Comparison of ENCODE assay signal across 13 mouse cellular contexts in the genomic region with DNA sequence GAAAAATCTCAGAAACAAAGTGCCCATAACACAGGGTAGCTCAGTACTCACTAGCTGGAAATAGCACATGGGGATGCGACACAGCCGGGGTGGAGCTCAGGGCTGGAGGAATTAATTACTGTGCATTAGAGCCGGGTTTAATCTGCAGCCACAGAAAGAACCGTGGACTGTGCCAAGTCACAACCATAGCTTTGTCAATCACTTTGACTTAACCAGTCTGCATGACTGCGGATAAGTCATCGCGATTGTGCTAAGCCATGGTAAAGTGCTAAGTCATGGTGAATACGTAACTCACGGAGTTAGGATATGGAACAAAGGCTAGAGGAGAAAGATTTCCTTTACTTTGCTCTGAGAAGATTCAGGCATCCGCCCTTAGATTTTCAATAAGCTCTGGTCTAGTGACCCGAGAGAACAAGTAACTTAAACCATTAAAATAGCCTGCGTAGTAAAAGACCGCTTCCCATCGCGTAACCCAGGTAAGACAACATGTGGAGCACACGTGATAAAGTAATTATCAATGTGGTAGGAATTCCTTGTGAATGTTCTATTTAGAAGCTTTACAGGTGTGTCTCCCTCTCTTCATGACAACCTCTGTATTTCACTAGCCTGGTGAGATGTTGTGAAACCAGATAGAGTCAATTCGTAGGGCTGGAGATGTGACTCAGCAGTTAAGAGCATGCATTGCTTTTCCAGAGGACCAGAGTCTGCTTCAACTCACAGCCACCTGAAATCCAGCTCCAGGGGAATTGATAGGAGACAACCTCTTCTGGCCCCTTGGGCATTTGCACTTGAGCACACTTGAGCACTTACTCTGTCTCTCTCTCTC. TPM values are rescaled to one million over a fixed set of nuclear protein-coding genes. Genes with fewer than 3 reads are reported as not detected.
A peak's percentile ranks its signal among the peaks of the same experiment; 100 is the strongest.
DNase-seq lines count a peak whose midpoint lies in the region; ATAC-seq and TF ChIP-seq lines count a peak whose summit lies in the region.
"Had no signal": no experiment of that assay in that cellular context is flagged by ENCODE, and none has a peak within 500 bp of the region (broad histone marks: within the 10 kb centered on the region; RNA-seq: fewer than 3 reads in every experiment).

No protein-coding gene starts in this region.

- H3K36me3 ChIP-seq in forebrain, postnatal 0 days (ENCODE audit: insufficient read depth) = no peaks in the 10 kb centered on the region
- no peaks in the 10 kb centered on the region for H3K36me3 ChIP-seq in forebrain, embryonic 10.5 days (replicated peaks)
- no peaks in the 10 kb centered on the region for H3K36me3 ChIP-seq in liver, embryonic 13.5 days
- no peaks in the 10 kb centered on the region for H3K36me3 ChIP-seq in midbrain, embryonic 15.5 days (replicated peaks)

- peak; percentile 34 for ATAC-seq in forebrain, postnatal 0 days
- ATAC-seq in liver, embryonic 13.5 days (ENCODE audit: low read depth) = peak; percentile 51
- peak; percentile 48; the same call in 1 of the 2 replicates for ATAC-seq in midbrain, embryonic 15.5 days (replicated peaks)
- ATAC-seq in inflammation-experienced regulatory T-cells, adult 6 months = no peak

- no peak overlapping the region for H3K4me2 ChIP-seq in forebrain, postnatal 0 days (ENCODE audit: low read depth)
- H3K4me2 ChIP-seq in liver, embryonic 13.5 days = peak overlapping the region; percentile 35
- no peak overlapping the region for H3K4me2 ChIP-seq in midbrain, embryonic 15.5 days
- H3K4me2 ChIP-seq: lung, embryonic 14.5 days had no signal

- no peaks in the 10 kb centered on the region for H3K27me3 ChIP-seq in forebrain, postnatal 0 days (ENCODE audit: insufficient read depth, low read length)
- peaks cover 4% of the 10 kb centered on the region; the same call in 1 of the 2 replicates for H3K27me3 ChIP-seq in forebrain, embryonic 10.5 days (ENCODE audit: poor library complexity, severe bottlenecking)
- H3K27me3 ChIP-seq in liver, embryonic 13.5 days = no peaks in the 10 kb centered on the region
- peaks cover 6% of the 10 kb centered on the region; the same call in 1 of the 2 replicates for H3K27me3 ChIP-seq in midbrain, embryonic 15.5 days (replicated peaks)

- no peak overlapping the region for H3K27ac ChIP-seq in forebrain, postnatal 0 days (ENCODE audit: low read depth, low read length)
- H3K27ac ChIP-seq in forebrain, embryonic 10.5 days = no peak overlapping the region
- peak overlapping the region; percentile 75 for H3K27ac ChIP-seq in liver, embryonic 13.5 days
- H3K27ac ChIP-seq in midbrain, embryonic 15.5 days = no peak overlapping the region
- H3K27ac ChIP-seq: heart, adult 2 months had no signal

- no peaks in the 10 kb centered on the region for H3K4me1 ChIP-seq in forebrain, postnatal 0 days (ENCODE audit: insufficient read depth)
- H3K4me1 ChIP-seq in forebrain, embryonic 10.5 days = peaks cover 16% of the 10 kb centered on the region
- H3K4me1 ChIP-seq in liver, embryonic 13.5 days (replicated peaks) = peaks cover 91% of the 10 kb centered on the region
- peaks cover 7% of the 10 kb centered on the region for H3K4me1 ChIP-seq in midbrain, embryonic 15.5 days

- no peak for TF ChIP-seq CTCF in forebrain, postnatal 0 days (IDR thresholded peaks at IDR 0.05; ENCODE audit: low read depth)

- 57% methylated on average over 17 of the region's 17 CpGs for WGBS in forebrain, postnatal 0 days
- 86% methylated on average over 17 of the region's 17 CpGs for whole genome bisulfite sequencing in forebrain, embryonic 10.5 days
- WGBS in liver, embryonic 13.5 days (ENCODE audit: insufficient replicate concordance) = 55% methylated on average over 17 of the region's 17 CpGs
- WGBS in midbrain, embryonic 15.5 days = 57% methylated on average over 17 of the region's 17 CpGs

- H3K9ac ChIP-seq in forebrain, postnatal 0 days = no peak overlapping the region; the same call in 1 of the 2 replicates
- 0 out of 2 replicates have a peak overlapping the region, but pooled peaks have one; percentile 33 for H3K9ac ChIP-seq in liver, embryonic 13.5 days
- H3K9ac ChIP-seq in midbrain, embryonic 15.5 days = no peak overlapping the region
- H3K9ac ChIP-seq: lung, embryonic 14.5 days had no signal

- H3K9me3 ChIP-seq in forebrain, postnatal 0 days (ENCODE audit: low read length) = no peaks in the 10 kb centered on the region
- no peaks in the 10 kb centered on the region for H3K9me3 ChIP-seq in forebrain, embryonic 10.5 days
- H3K9me3 ChIP-seq in liver, embryonic 13.5 days (replicated peaks) = no peaks in the 10 kb centered on the region
- H3K9me3 ChIP-seq in midbrain, embryonic 15.5 days = no peaks in the 10 kb centered on the region

- DNase-seq in forebrain, postnatal 0 days = peak; percentile 9
- no peak for DNase-seq in forebrain, embryonic 10.5 days (ENCODE audit: extremely low spot score, low spot score)
- DNase-seq in R1 (ENCODE audit: low read depth, low spot score) = peak; percentile 57
- DNase-seq in liver, embryonic 13.5 days = no peak
- DNase-seq in cerebellum, adult 8-10 months = no peak
- no peak for DNase-seq in cerebellum, postnatal 14 days
- DNase-seq: heart, adult 2 months; heart, postnatal 36 days; kidney, postnatal 4 days; lung, embryonic 14.5 days; thymus, postnatal 36 days had no signal

- no peak overlapping the region for H3K4me3 ChIP-seq in forebrain, postnatal 0 days (ENCODE audit: low read depth, low read length)
- H3K4me3 ChIP-seq in forebrain, embryonic 10.5 days = no peak overlapping the region
- H3K4me3 ChIP-seq in liver, embryonic 13.5 days (replicated peaks) = no peak overlapping the region
- H3K4me3 ChIP-seq in midbrain, embryonic 15.5 days = no peak overlapping the region
- H3K4me3 ChIP-seq: heart, adult 2 months had no signal

RNA-seq across cellular contexts. Expression of a gene that starts 3.9 kb away (rescaled TPM):
- total RNA-seq in forebrain, postnatal 0 days (2014; rRNA removed) = 2.0 and 2.8 TPM in 2 replicates
- polyA plus RNA-seq in forebrain, postnatal 0 days (2015; fragmentation: Nextera tagmentation; extraction: Ambion mirVana) = 3.2 and 3.8 TPM in 2 replicates
- 12.0 and 12.8 TPM in 2 replicates for polyA plus RNA-seq in forebrain, embryonic 10.5 days (2016; fragmentation: Nextera tagmentation; extraction: Ambion mirVana)
- polyA plus RNA-seq in liver, embryonic 13.5 days (2015; fragmentation: Nextera tagmentation; extraction: Ambion mirVana) = 18.1 and 19.6 TPM in 2 replicates
- polyA plus RNA-seq in midbrain, embryonic 15.5 days (2015; fragmentation: Nextera tagmentation; extraction: Ambion mirVana) = 3.2 and 4.2 TPM in 2 replicates
- polyA plus RNA-seq in inflammation-experienced regulatory T-cells, adult 6 months (2017; shearing (Covaris generic)) = under 1 TPM in 2 of 3 experiments, not detected in 1; 0.34 to 0.67 TPM

RNA-seq across cellular contexts. Expression of a gene that starts 4.0 kb away (rescaled TPM):
- 4.5 and 5.7 TPM in 2 replicates for total RNA-seq in forebrain, postnatal 0 days (2014; rRNA removed)
- 4.6 and 8.5 TPM in 2 replicates for polyA plus RNA-seq in forebrain, postnatal 0 days (2015; fragmentation: Nextera tagmentation; extraction: Ambion mirVana)
- polyA plus RNA-seq in forebrain, embryonic 10.5 days (2016; fragmentation: Nextera tagmentation; extraction: Ambion mirVana) = 5.4 and 5.9 TPM in 2 replicates
- 7.7 and 8.0 TPM in 2 replicates for polyA plus RNA-seq in liver, embryonic 13.5 days (2015; fragmentation: Nextera tagmentation; extraction: Ambion mirVana)
- polyA plus RNA-seq in midbrain, embryonic 15.5 days (2015; fragmentation: Nextera tagmentation; extraction: Ambion mirVana) = 7.4 and 7.5 TPM in 2 replicates
- 1 to 10 TPM in 1 of 3 experiments, under 1 TPM in 2; 0.64 to 1.1 (median 0.91) TPM for polyA plus RNA-seq in inflammation-experienced regulatory T-cells, adult 6 months (2017; shearing (Covaris generic))

RNA-seq across cellular contexts. Expression of a gene that starts 12.2 kb away (rescaled TPM):
- total RNA-seq in forebrain, postnatal 0 days (2014; rRNA removed) = not detected in 2 replicates
- polyA plus RNA-seq in forebrain, postnatal 0 days (2015; fragmentation: Nextera tagmentation; extraction: Ambion mirVana) = 8.6 and 11.8 TPM in 2 replicates
- polyA plus RNA-seq in forebrain, embryonic 10.5 days (2016; fragmentation: Nextera tagmentation; extraction: Ambion mirVana) = 6.7 and 7.8 TPM in 2 replicates
- 8.0 and 9.3 TPM in 2 replicates for polyA plus RNA-seq in liver, embryonic 13.5 days (2015; fragmentation: Nextera tagmentation; extraction: Ambion mirVana)
- polyA plus RNA-seq in midbrain, embryonic 15.5 days (2015; fragmentation: Nextera tagmentation; extraction: Ambion mirVana) = 9.1 and 9.4 TPM in 2 replicates
- not detected for polyA plus RNA-seq in inflammation-experienced regulatory T-cells, adult 6 months (2017; shearing (Covaris generic))
- polyA plus RNA-seq: heart, adult 2 months had no signal

RNA-seq across cellular contexts. Expression of a gene that starts 44.1 kb away (rescaled TPM):
- total RNA-seq in forebrain, postnatal 0 days (2014; rRNA removed) = 158 and 219 TPM in 2 replicates
- polyA plus RNA-seq in forebrain, postnatal 0 days (2015; fragmentation: Nextera tagmentation; extraction: Ambion mirVana) = 315 and 342 TPM in 2 replicates
- 70.4 and 70.8 TPM in 2 replicates for polyA plus RNA-seq in forebrain, embryonic 10.5 days (2016; fragmentation: Nextera tagmentation; extraction: Ambion mirVana)
- 34.7 and 40.6 TPM in 2 replicates for polyA plus RNA-seq in liver, embryonic 13.5 days (2015; fragmentation: Nextera tagmentation; extraction: Ambion mirVana)
- polyA plus RNA-seq in midbrain, embryonic 15.5 days (2015; fragmentation: Nextera tagmentation; extraction: Ambion mirVana) = 172 and 183 TPM in 2 replicates
- 100 to 1,000 TPM; 134 to 204 (median 170) TPM for polyA plus RNA-seq in inflammation-experienced regulatory T-cells, adult 6 months (2017; shearing (Covaris generic))

RNA-seq across cellular contexts. Expression of a gene that starts 47.4 kb away (rescaled TPM):
- total RNA-seq in forebrain, postnatal 0 days (2014; rRNA removed) = 3.7 and 5.6 TPM in 2 replicates
- 0.44 and 1.5 TPM in 2 replicates for polyA plus RNA-seq in forebrain, postnatal 0 days (2015; fragmentation: Nextera tagmentation; extraction: Ambion mirVana)
- 1.2 and 1.5 TPM in 2 replicates for polyA plus RNA-seq in forebrain, embryonic 10.5 days (2016; fragmentation: Nextera tagmentation; extraction: Ambion mirVana)
- polyA plus RNA-seq in liver, embryonic 13.5 days (2015; fragmentation: Nextera tagmentation; extraction: Ambion mirVana) = 0.03 and 0.06 TPM in 2 replicates
- polyA plus RNA-seq in midbrain, embryonic 15.5 days (2015; fragmentation: Nextera tagmentation; extraction: Ambion mirVana) = 1.8 and 2.7 TPM in 2 replicates
- polyA plus RNA-seq in inflammation-experienced regulatory T-cells, adult 6 months (2017; shearing (Covaris generic)) = not detected
- total RNA-seq: heart, postnatal 36 days had no signal
- polyA plus RNA-seq: heart, adult 2 months had no signal

Comparison
In these comparisons a context has a peak if more than half of its experiments do, and no peak if none do; other contexts are left out.
1. DNase-seq: peak in forebrain, postnatal 0 days (single experiment) and R1 (single experiment); none in forebrain, embryonic 10.5 days (single experiment), liver, embryonic 13.5 days (single experiment), cerebellum, adult 8-10 months (single experiment) and cerebellum, postnatal 14 days (0 of 2).